In genomic region chr2:121219177-121219576, GRCm38 (mm10) we compare ENCODE assay signal across 32 mouse cellular contexts.
"Had no signal": no experiment of that assay in that cellular context is flagged by ENCODE, and none has a peak within 500 bp of the region (broad histone marks: within the 10 kb centered on the region; RNA-seq: fewer than 3 reads in every experiment).

No protein-coding gene starts in this region.

- H3K27ac ChIP-seq: heart, embryonic 10.5 days; heart, embryonic 13.5 days; heart, embryonic 15.5 days; hindbrain, embryonic 10.5 days; hindbrain, embryonic 12.5 days; hindbrain, embryonic 13.5 days; hindbrain, embryonic 14.5 days; hindbrain, embryonic 15.5 days; hindbrain, postnatal 0 days; intestine, embryonic 15.5 days; kidney, embryonic 15.5 days; kidney, postnatal 0 days; layer of hippocampus, adult 2 months; left cerebral cortex, adult 2 months had no signal

- H3K9ac ChIP-seq: heart, embryonic 12.5 days; heart, embryonic 13.5 days; heart, embryonic 15.5 days; hindbrain, embryonic 12.5 days; hindbrain, embryonic 13.5 days; hindbrain, embryonic 14.5 days; hindbrain, embryonic 15.5 days; intestine, embryonic 15.5 days; kidney, embryonic 15.5 days had no signal

- H3K4me2 ChIP-seq: heart, embryonic 11.5 days; heart, embryonic 12.5 days; heart, embryonic 13.5 days; heart, embryonic 15.5 days; hindbrain, embryonic 12.5 days; hindbrain, embryonic 13.5 days; hindbrain, embryonic 14.5 days; hindbrain, embryonic 15.5 days; intestine, embryonic 15.5 days; kidney, embryonic 15.5 days had no signal

- H3K9me3 ChIP-seq: heart, embryonic 10.5 days; heart, embryonic 12.5 days; heart, embryonic 13.5 days; heart, embryonic 15.5 days; hindbrain, embryonic 10.5 days; hindbrain, embryonic 12.5 days; hindbrain, embryonic 13.5 days; hindbrain, embryonic 15.5 days; kidney, embryonic 15.5 days had no signal

- H3K4me1 ChIP-seq: heart, embryonic 10.5 days; heart, embryonic 12.5 days; heart, embryonic 13.5 days; heart, embryonic 15.5 days; hindbrain, embryonic 13.5 days; hindbrain, embryonic 15.5 days; intestine, embryonic 15.5 days; kidney, embryonic 15.5 days had no signal

- H3K4me3 ChIP-seq: heart, embryonic 10.5 days; heart, embryonic 12.5 days; heart, embryonic 13.5 days; heart, embryonic 15.5 days; hindbrain, embryonic 10.5 days; hindbrain, embryonic 12.5 days; hindbrain, embryonic 13.5 days; hindbrain, embryonic 15.5 days; intestine, embryonic 15.5 days; kidney, embryonic 15.5 days; layer of hippocampus, adult 2 months; left cerebral cortex, adult 2 months had no signal

- H3K27me3 ChIP-seq: heart, embryonic 12.5 days; heart, embryonic 13.5 days; heart, embryonic 15.5 days; hindbrain, embryonic 12.5 days; hindbrain, embryonic 13.5 days; hindbrain, embryonic 15.5 days; intestine, embryonic 15.5 days; kidney, embryonic 15.5 days had no signal

- DNase-seq: heart, postnatal 10 days; heart, postnatal 14 days; heart, postnatal 36 days; heart, postnatal 4 days; kidney, adult 11 months; kidney, adult 18-20 months; kidney, adult 2 months; kidney, adult 8-10 months; kidney, adult 9 months; kidney, postnatal 10 days; kidney, postnatal 14 days; kidney, postnatal 25 days; kidney, postnatal 36 days; kidney, postnatal 4 days; layer of hippocampus, adult 9-11 months; layer of hippocampus, postnatal 36 days had no signal
